Mouse (Mus musculus): Measurements from ENCODE around the gene Mrpl35. TPM values are rescaled to one million over a fixed set of nuclear protein-coding genes. Genes with fewer than 3 reads are reported as not detected.

Mrpl35 gene
- total RNA-seq, 2 experiments from 2014 or later: 28.5 to 32.0 TPM

DNA sequence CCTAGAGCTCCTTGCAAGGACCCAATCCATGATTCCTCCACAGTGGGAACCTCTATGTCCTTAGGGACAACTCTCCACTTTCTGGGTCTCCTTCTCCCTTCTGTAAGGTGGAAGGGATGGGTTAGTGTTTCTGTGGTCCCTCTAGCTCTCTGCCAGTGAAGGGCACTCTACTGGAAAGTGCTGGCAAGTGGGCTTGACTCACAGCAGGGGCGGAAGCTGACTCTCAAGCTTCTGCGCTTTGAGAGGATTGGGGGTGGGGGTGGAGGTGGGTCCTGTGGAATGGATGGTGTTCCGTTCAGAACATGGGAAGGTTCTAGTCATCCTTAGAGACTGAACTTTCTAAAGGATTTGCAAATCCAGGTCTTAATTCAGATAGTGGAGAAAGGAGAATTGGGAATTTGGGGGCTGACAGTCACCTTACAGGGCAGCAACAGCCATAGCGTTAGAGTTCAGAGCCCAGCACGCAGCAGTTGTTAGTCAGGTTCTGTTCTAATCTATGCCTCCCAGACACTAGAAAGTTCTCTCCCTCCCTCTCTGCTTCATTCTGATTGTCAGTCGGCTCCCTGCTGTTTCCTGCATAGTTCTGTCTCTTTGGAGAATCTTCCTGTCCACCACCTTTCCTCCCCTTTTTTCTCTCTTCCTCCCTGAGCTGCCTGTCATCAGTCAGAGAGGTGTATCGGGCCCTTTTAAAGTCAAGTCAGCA lies 25.6 kb downstream of the Mrpl35 start:
- DNase-seq (ENCODE audit: low spot score in 2 of 2): no peak

DNA sequence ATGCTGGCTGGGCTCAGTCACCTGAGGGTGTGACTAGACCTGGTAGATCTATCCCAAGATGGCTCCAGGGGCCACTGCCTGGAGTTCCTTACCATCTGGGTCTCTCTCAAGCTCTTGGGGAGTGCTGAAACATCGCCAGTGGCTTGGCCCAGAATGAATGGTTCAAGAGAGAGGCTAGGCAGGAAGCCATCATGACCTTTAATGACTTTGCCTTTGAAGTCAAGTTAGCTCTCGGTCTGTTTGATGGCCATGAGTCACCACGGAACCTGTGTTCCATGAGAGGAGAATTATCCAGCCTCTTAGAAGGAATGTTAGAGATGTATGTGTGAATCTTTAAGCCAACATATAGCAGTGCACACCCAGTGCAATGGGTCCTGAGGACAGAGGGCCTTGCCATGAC lies 27.4 kb downstream of the Mrpl35 start:
- no peak for DNase-seq (ENCODE audit: low spot score in 2 of 2)

DNA sequence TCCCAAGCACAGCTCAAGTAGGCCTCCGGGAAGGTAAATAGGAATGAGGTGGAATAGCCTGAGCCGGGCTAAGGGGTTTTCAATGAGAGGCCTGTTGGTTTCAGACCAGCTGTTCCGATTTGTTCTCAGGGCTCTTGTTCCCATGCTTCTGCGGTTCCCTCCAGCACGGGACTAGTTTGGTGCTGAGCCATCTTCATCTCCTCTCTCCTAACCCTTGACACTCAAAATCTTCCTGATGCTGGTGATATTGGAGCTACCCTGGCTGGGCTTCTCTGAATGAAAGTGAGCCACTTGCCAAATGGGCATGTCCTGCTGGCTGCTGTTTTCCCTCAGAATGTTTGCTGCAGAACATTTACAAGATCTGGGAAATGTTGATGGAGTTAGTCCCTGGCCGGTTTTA lies 35.0 kb downstream of the Mrpl35 start:
- DNase-seq (ENCODE audit: low spot score in 2 of 2): no peak

DNA sequence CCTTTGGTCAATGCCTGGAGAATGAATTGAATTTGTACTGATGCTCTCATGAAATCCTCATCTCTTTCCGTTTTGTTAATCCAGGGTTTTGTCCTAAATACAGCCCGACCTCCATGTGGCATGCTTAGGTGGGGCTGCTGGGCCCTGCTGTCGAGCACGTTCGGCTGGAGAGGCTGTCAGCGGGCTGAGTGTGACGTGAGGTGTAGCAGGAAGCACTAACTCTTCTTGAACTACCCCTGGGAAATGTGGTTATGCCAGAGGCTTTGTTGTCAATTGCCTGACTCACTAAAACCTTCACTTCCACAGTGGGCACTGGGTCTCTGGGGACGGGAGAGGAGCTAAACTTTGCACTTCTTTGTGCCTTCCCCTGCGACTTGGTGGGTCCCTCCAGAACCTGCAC lies 38.4 kb downstream of the Mrpl35 start:
- DNase-seq (ENCODE audit: low spot score in 2 of 2): no peak

DNA sequence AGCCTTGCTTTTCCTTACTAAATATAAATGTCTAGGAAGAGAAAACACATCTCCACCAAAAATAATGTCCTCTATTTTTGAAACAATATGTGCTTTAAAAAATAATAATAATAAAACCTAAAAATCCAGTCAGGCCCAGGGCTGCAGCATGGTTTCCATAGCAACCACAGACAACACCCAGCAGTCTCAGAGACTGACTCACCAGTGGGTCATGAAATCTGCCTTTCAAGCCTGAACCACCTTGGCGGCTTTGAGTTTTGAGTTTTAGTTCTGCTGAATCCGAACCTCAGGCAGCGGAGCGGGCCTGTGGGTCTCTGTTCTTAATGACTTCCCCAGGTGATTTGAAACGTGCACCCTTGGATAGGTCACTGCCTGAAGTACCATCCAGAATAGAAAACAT lies 43.6 kb downstream of the Mrpl35 start:
- no peak for DNase-seq (ENCODE audit: low spot score in 2 of 2)

DNA sequence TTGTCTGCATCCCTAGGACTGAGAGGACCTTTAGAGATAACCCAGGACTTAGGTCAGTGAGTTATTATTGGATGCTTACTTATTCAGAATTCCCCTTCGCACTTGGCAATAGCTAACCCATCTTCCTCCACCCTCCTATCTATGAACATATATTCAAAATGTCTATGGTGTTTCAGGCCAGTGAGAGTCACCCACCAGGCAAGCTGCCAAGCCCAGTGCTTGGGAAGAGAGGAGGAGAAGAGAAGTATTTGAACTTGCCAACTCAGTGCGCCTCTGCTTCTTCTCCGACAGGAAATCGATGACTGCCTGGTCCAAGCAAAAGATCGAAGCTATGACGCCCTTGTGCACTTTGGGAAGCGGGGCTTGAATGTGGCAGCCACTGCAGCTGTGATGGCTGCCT lies 46.3 kb downstream of the Mrpl35 start:
- no peak for DNase-seq (ENCODE audit: low spot score in 2 of 2)

DNA sequence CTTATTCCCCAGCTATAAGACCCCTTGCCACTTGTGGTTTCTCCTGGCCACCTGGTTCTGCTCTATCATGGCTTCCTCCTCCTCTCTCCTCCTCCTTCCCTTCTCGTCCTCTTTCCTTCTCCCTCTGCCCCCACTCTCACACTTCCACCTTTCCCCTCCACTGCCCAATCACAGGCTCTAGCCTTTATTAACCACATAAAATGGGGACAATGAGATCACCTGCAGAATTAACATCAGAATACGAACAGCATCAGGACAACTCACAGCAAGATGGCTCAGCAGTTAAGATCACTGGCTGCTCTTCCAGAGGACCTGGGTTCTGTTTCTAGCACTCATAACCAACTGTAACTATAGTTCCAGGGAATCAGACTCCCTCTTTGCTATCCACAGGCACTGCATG lies 46.9 kb downstream of the Mrpl35 start:
- no peak for DNase-seq (ENCODE audit: low spot score in 2 of 2)

DNA sequence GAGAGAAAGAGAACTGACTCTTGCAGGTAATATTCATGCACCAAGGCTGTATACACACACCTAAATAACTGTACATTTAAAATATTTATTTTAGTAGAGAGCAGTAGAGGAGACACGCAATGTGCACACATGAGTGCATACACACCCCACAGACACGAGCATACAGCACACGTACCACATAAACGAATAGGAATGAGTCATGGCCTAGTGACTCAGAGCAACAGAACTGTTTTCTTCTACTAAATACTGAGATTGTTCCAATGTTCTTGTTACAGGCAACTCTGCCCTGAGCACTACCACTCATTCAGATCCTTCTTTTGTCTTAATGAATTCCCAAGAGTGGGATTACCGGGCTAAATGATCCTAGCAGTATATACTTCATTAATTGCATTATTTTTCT lies 48.8 kb downstream of the Mrpl35 start:
- DNase-seq (ENCODE audit: low spot score in 2 of 2): no peak

DNA sequence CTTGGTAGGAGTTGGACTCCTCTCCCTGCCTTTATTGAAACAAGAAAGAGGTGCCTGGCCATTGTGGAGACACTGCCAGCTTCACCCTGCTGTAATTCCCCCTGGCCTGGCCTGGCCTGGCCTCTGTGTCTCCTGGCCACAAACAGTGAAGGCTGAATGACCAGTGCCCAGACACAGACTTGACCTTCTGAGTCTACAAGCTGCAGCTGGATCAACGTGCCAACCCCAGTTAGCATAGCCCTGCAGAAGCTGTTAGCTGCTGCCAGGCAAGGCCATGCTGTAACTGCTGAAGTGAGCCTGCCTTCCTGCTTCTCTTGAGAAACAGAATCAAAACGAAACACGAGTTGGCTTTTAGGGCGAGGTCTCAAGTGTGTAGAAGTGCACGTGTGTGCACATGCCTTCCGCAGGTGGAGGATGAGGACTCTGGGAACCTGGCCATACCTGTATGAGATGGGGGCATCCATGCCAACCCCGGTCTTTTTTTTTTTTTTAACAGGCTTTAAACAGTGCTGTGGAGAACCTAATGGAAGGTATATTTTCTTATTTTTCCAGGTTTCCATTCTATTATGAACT lies 54.0 kb downstream of the Mrpl35 start:
- no peak for DNase-seq (ENCODE audit: low spot score in 2 of 2)

DNA sequence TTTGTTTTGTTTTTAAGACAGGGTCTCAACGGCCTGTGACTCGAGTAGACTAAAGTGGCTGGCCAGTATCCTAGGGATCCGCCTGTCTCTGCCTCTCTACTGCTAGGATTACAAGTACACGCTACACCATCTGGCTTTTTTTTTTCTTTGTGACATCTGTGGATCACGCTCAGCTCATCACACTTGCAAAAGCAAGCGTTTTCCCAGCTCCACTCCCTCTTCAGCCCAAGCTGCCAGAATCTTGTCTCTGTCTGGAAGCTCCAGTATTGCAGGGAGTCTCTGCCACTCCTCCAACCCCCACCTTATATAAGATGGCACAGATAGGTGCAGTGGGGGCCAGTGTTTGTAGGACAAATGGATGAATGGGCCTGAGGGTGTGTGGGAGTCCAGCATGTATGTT lies 54.6 kb downstream of the Mrpl35 start:
- no peak for DNase-seq (ENCODE audit: low spot score in 2 of 2)

DNA sequence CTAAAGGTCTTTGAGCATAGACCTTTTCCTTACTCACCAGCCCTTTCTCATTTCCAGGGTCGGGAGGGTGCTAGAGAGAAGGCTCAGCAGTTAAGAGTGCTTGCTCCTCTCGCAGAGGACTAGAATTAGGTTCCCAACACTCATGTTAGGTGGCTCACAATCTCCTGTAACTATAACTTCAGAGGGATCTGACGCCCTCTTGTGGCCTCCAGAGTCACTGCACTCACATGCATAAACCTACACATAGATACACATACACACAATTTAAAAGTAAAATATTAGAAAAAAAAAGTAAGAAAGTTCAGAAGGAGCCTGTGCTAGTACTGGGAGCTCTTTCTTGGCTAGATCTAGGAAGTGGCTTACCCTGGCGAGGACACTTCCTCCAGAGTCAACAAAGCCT lies 55.5 kb downstream of the Mrpl35 start:
- DNase-seq (ENCODE audit: low spot score in 2 of 2): no peak

DNA sequence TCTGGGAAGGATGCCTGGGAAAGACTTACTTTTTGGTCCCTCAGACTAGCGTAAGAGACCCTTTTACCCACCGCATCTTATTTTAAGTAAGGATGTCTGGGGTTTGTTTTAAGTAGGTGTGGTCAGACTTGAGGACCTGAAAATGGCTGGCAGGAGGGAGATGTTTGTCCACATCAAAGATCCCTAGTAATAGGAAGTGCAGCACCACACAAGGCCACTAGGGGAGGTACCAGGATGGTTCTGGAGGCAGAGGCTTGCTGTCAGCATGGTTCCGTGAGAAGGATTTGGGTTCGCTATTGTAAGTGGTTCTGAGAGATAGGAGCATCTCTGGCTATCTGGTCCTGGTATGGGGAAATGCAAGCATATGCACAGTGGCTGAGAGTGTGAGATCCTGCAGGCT lies 55.9 kb downstream of the Mrpl35 start:
- DNase-seq (ENCODE audit: low spot score in 2 of 2): no peak

DNA sequence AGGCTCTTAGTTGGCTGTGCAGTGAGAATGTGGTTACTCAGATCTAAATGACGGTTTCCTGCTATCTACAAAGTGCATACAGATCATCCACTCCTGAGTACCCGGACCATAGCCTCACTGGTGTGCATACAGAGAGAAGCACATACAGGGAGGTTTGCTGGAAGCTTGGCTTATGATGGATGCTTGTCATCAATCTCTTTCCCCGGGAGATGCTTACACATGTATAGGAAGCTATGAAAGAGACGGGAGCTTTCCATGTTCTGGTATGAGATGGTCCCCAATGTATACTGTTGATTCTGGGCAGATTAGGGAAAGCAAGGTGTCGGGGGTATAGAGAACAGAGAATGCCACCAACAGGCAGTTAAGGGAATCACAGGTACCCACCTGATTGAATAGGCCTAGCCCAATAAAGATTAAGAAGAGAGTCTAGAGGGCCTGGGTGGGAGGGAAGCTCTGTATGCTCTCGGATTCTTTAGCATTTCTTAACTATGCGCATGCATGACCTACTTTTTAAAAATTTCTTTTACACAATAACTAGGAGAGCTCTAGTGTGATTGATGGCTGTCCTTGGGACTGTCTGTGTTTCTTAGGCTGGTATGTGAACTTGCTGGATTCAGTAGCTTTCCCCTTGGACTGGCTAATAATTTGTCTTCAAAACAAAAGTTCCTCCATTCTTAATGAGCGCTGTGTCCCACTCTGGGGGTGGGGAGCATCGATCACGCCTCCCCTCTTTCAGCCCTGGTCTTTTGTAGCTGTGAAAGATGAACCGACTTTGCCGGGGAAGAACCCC lies 56.7 kb downstream of the Mrpl35 start:
- DNase-seq (ENCODE audit: low spot score in 2 of 2): no peak

DNA sequence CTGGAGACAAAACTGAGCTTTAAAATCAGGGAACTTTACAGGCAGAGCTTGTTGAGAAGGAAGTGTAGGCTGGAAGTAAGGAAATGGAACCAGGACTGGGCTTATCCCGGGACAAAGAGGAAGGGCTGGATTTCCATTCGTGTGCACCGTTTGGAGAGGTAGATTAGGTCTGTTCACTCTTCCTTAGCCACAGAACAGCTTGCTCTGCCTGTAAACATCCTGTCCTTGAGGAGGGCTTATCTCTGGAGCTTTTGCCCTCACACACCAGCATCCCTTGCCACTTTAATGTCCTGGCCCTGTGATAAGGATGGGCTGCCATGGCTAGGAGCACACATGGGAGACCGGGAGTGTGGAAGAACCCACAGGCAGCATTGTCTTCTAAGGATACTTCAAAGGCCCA lies 59.0 kb downstream of the Mrpl35 start:
- no peak for DNase-seq (ENCODE audit: low spot score in 2 of 2)

Other genes starting within 250 kb of the Mrpl35 start
- 10 to 100 TPM; 33.5 to 37.5 TPM for gene Kdm3a, start 194.0 kb downstream of the Mrpl35 start, total RNA-seq (2021)
- gene Reep1, start 119.4 kb downstream of the Mrpl35 start, total RNA-seq (2021): 100 to 1,000 TPM in 1 of 2 experiments, 10 to 100 TPM in 1; 88.3 to 101 TPM
- gene Immt, start 4.4 kb upstream of the Mrpl35 start, total RNA-seq (2021): 100 to 1,000 TPM; 174 to 197 TPM
- 10 to 100 TPM; 70.1 to 85.6 TPM for gene Ptcd3, start 81.8 kb upstream of the Mrpl35 start, total RNA-seq (2021)
- 10 to 100 TPM; 35.7 to 44.8 TPM for gene Polr1a, start 82.1 kb upstream of the Mrpl35 start, total RNA-seq (2021)

Data from gastrocnemius, postnatal 4 days (tissue).